Mouse (Mus musculus) v-Abl transformed pro-B cells (cell line): Measurements from ENCODE around the gene Mrps2.
"Not testable (repeated sequence)": the region's sequence is repeated elsewhere in the genome, so short reads cannot be mapped to it uniquely, and the experiment has no call there.

ENCODE experiments used
- in situ Hi-C, 2 experiments: fragments of 400-800 bp; cut with MboI; formaldehyde crosslinking; loops; one replicate each; pipeline ENCODE4 v1.15.1; 2025; ENCODE audit not compliant: unreplicated experiment in 2 of 2

The Mrps2 gene

GRCm38 (mm10) chr2:28470591-28470990 is 2.7 kb downstream of the Mrps2 start:
- in situ Hi-C loops, result no loop called here

GRCm38 (mm10) chr2:28472011-28472410 is 4.1 kb downstream of the Mrps2 start:
- in situ Hi-C loops, result not testable (repeated sequence)

- in situ Hi-C loops, result not testable (repeated sequence)
These were observed 10.1 kb downstream of the Mrps2 start for GRCm38 (mm10) chr2:28477993-28478392.

GRCm38 (mm10) chr2:28479208-28480204 is 11.6 kb downstream of the Mrps2 start:
- in situ Hi-C loops, result no loop called here

GRCm38 (mm10) chr2:28483861-28484260 is 16.0 kb downstream of the Mrps2 start:
- in situ Hi-C loops, result no loop called here

GRCm38 (mm10) chr2:28494521-28494920 is 26.7 kb downstream of the Mrps2 start:
- in situ Hi-C loops, result no loop called here

- in situ Hi-C loops, result no loop called here
These were observed 27.4 kb downstream of the Mrps2 start for GRCm38 (mm10) chr2:28495207-28495756.

- in situ Hi-C loops, result no loop called here
These were observed 28.1 kb downstream of the Mrps2 start for GRCm38 (mm10) chr2:28495801-28496595.

GRCm38 (mm10) chr2:28496671-28497070 is 28.8 kb downstream of the Mrps2 start, which contains the start of gene Gbgt1:
Gbgt1 (plus strand) TSS chr2:28496891.
- in situ Hi-C loops, result no loop called here

GRCm38 (mm10) chr2:28497561-28497960 is 29.7 kb downstream of the Mrps2 start:
- in situ Hi-C loops, result no loop called here

- in situ Hi-C loops, result no loop called here
These were observed 30.6 kb downstream of the Mrps2 start for GRCm38 (mm10) chr2:28498431-28498830.

GRCm38 (mm10) chr2:28502987-28503386 is 35.1 kb downstream of the Mrps2 start:
- in situ Hi-C loops, result no loop called here

- in situ Hi-C loops, result no loop called here
These were observed 36.8 kb downstream of the Mrps2 start for GRCm38 (mm10) chr2:28504676-28505075.

GRCm38 (mm10) chr2:28505795-28506194 is 37.9 kb downstream of the Mrps2 start, which contains the start of gene Gm10134:
Gm10134 (plus strand) TSS chr2:28506095.
- in situ Hi-C loops, result no loop called here

GRCm38 (mm10) chr2:28506291-28506690 is 38.4 kb downstream of the Mrps2 start:
- in situ Hi-C loops, result no loop called here

GRCm38 (mm10) chr2:28511600-28511999 is 43.7 kb downstream of the Mrps2 start:
- in situ Hi-C loops, result not testable (repeated sequence)

GRCm38 (mm10) chr2:28512798-28513401 is 45.0 kb downstream of the Mrps2 start, which contains the start of gene Ralgds:
Ralgds (plus strand) TSS chr2:28513125.
- in situ Hi-C loops, result no loop called here

GRCm38 (mm10) chr2:28513431-28514370 is 45.8 kb downstream of the Mrps2 start:
- in situ Hi-C loops, result no loop called here

GRCm38 (mm10) chr2:28514489-28514888 is 46.6 kb downstream of the Mrps2 start:
- in situ Hi-C loops, result no loop called here
